Mouse (Mus musculus) WW6 (cell line): Measurements from ENCODE around the gene Foxo4.

Experiments
- DNase-seq: peaks from one replicate; pipeline ENCODE4 v3.0.0-alpha.2; 2013; ENCODE audit warnings: low read depth, low spot score

Foxo4 gene

DNA sequence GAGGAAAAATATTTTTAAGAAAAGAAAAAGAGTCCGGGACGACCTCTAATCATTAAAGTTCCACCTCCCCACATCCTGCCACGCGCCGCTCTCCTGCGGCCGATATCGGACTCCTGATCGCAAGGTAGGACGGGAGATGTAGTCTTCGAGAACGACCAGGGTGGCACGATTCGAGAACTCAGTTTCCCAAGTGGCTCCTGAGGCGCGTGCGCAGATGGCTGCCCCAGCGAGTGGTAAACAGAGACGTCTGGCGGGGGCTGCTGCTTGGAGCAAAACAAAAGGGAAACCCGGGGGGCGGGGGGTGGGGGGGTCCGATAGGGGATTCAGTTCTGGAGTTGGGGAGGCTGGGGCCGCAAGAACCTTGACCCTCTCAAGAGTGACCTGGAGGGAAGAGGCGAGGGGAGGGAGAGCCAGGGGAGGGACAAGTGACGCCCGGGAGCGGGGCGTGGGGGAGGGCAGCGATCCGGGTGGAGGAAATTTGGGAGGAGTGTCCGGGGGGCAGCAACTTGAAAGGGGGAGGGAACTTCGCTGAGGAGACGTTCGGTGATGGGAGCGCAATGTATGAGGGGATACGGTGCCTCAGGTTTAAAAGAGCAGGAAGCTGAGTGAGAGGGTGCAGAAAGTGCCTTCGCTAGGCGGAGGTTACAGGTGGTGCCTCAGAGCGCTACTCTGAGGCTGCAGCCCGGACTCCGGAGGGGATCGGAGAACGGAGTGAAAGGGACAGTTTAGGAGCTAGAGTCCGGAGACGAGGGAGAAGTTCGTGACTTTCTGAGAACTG lies at the start of gene Foxo4:
Gene Foxo4, plus strand, starts transcription at position 577 of the 778 bp plus-strand sequence.
- DNase-seq: peak; percentile 60

DNA sequence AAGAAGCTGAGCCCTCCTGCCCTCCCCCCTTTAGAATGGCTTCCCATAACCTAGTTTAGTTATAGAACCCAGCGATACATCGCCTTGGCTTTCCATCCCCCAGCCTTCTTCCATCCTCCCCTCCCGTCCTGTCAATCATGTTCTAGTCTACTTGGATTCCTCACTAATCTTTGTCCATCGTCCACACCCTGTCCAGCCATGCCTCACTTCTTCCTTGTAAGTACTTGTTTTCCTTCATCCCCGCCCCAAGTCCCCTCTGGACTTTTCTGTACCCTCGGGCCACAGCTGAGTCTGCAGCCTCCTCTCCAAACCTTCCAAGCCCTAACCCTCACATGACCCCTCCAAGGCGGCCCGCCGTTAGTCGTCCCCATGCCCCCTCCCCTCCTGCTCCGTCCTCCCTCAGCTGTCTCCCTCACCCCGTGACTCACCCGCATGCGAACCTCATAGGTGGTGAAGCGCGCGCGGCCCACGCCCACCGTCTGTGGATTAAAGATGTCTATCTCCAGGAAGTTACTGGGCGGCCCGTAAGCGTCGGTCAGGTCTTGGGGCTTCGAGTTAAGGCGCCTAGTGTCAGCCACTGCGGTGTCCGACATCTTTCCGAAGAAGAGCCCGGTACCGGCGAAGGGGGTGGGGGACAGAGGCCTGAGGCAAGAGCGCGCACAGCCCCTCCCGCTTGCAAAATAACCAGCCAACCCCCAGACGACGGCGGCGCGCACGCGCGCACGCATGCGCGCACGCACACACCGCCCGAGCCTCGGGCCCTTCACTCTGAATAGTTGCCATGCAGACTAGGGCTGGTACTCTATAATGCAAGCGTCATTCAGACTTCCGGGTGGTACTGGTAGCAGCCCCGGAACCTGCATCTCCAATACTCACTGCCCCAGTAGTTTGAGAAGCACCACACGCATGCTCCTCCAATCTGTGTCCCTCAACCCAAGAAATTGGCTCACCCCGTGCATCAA lies 32.2 kb upstream of the Foxo4 start, which contains the start of gene Snx12:
Gene Snx12, minus strand, starts transcription at position 730 of the 962 bp plus-strand sequence.
- DNase-seq: peak; percentile 73

DNA sequence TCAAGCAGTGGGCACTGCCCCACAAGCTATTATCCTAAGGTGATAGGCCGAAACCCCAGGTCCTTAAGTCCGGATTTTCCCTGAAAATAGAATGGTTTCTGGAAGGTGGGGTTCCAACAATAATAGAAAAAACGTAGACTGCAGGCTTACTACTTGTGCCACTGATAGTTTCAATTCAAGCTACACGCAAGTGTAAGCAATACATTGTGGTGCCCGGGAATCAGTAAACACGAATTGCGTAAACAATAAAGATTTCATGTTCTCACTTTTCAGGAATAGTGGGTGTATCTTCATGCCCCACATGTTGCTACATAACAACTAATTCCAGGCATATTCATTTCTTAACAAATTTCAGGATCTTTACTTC lies 31.5 kb upstream of the Foxo4 start:
- no peak for DNase-seq

DNA sequence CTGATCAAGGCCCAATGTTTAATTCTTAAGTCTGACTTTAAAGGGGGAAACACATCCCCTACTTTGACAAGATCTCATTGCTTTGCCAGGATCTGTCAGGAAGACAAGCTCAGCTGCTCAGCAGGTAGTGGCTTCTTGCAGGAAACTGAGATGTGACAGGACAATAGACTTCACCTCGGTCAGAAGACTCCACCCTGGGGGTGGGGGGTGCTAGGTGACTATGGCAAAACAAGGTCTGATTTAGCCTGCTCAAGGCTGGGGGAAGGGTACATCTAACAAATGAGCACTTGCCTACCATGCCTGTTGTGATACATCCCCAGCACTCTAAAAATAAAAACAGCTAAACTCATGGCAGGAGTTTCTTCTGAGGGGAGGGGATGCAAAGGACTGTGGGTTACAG lies 9.3 kb upstream of the Foxo4 start:
- DNase-seq: no peak

DNA sequence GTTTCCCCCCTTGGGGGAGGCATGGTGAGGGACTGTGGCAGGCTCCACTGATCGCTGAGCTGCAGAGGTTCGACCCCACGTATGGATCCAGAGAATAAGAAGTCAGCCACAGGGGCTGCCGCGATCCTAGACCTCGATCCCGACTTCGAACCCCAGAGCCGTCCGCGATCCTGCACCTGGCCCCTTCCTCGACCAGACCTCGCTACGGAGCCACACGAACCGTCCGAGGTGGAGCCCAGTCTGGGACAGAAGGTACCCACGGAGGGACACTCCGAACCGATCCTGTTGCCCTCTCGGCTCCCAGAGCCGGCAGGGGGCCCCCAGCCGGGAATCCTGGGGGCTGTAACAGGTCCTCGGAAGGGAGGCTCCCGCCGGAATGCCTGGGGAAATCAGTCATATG lies 412 bp downstream of the Foxo4 start:
- DNase-seq: no peak

DNA sequence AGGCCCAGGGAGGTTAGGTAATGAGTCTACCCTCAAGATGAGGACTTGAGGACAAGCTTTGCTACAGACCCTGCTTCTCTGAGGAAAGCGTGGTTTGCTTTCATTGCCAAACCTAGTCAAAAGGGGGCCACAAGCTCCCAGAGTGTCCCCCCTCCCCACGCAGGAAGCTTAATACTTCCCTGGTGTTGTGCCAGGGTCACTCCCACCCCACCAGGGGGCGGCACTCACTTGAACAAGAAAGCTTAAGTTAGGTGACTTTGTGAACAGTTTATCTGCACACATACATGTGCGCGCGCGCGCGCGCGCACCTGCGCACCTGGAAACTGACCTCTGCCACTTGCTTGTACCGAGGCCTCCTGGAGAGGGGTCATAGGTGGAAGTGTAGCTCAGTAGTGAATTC lies 2.3 kb downstream of the Foxo4 start:
- DNase-seq: no peak

DNA sequence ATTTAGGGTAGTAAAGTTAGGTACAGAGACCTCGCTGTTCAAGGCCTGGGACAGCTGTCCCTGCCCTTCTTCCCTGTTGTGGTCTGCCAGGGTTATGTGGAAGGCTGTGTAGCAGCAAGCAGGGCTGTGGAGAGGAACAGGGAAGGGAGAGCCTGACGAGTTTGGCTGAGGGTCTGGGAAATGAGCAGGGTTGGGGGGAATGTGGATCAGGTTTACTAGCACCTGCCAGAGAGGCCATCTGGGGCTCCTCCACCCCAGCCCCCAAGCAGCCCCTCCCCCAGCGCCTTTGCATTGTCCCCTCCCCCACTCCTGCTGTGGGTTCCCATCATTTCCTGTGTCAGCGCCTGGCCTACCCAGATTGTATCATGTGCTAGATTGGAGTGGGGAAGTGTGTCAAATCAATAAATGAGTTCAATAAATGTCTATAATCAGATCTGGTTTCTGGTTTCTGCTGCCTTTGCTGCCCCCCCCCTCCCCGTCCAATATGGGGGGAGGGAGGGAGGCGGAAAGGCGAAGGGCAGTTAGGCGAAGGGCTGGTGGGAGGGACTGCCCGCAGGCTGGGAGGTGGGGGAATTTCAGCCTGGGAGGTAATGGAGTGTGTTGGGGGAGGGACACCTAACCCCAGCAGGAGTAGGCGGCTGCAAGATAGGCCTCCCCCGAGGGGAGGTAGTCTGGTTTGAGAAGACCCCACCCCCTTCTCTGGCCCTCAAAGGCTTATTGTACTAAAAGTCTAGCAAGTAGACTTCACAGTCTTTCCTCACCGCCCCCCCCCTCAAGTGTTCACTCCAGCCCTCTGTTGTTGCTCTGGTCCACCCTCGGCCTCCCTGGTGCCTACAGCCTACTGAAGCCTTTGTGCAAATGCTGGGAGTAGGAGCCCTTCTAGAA lies 6.4 kb downstream of the Foxo4 start:
- no peak for DNase-seq

DNA sequence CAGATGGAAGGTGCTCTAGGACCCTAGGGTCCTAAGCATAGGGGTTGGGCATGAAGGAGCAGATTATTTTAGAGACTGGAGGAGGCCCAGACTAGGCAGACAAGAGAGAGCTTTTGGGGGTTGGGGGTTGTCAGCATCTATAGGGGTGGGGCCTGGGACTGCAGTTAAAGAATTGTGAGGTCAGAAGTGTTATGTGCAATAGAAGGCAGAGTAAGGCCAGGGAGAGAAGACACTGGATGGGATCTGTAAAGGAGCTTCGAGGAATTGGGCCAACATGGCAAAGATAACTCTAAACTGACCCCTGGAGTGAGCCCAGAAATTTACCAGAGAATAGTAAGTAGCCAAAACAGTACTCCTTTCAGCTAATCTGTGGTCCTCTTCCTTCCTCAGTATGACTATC lies 9.6 kb downstream of the Foxo4 start, which contains the start of gene Gm614:
Gene Gm614, minus strand, starts transcription at position 101 of the 400 bp plus-strand sequence.
- DNase-seq: no peak

DNA sequence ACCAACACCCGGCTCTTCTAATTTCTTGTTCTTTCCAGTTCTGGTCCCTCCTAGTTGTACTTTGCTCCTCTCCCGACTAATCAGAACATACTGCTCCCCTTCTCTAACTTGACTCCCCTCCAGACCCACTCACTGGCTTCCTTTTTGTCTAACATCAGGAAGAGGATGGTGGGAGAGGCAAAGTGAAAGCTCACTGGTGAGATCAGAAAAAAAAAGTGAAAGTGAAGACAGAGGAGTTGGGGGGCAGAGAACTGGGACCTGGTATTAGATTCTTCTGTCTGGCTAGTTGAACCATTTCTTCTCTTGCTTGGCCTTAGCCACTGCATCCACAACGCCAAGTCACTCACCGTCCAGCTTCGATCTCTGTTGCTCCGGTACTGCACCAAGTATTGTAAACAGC lies 12.3 kb downstream of the Foxo4 start:
- no peak for DNase-seq

DNA sequence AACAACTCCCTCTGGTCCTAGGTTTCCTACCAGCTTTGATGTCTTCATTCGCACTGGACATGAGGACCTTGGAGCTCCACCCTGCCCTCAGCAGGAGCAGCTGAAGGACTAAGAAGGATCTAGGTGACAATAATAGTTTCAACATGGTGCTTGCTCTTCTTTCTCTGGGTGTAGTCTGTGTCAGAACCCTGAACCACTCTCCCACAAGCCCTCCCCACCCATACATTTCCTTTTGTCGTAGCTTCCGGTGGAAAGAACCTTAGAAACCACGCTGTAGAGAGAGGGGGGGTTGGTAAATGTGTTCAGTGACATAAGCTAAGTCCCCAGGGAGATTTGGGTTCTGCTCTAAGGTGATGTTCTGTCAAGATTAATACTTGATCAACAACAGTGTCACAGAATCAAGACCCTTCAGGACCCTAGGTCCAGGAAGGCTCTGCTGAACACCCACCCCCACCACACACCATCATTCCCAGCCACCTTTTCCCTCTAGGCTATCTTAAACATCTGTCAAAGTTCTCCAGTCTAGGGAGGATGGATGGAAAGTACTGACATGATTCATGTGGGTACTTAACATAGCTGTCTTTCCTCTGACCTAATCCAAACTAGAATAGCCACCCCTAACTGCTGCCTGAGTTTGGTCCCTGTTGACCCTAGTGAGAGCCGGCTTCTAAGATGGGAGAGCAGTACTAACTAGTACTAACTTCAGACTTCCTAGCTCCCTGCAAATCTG lies 13.9 kb downstream of the Foxo4 start, which contains the start of gene Il2rg:
Gene Il2rg, minus strand, starts transcription at position 231 of the 730 bp plus-strand sequence.
- no peak for DNase-seq

DNA sequence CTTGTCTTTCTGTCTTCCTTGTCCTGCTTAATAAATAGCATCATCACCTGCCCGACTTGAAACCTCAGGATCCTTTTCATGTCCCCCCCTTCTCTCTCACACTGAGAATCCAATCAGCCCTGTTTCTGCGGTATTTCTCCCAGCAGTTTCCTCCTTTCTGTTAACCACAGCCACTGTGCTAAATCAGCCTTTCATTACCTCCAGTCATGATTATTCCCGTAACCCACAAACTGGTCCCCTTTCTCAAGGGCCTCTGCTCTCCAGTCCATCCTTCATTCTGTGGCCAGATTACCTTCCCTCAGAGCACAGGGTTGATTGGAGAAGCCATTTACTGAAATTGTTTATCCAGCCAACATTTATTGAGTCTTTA lies 14.4 kb downstream of the Foxo4 start, which contains the start of gene Gm20489:
Gene Gm20489, minus strand, starts transcription at position 269 of the 370 bp plus-strand sequence.
- DNase-seq: no peak

DNA sequence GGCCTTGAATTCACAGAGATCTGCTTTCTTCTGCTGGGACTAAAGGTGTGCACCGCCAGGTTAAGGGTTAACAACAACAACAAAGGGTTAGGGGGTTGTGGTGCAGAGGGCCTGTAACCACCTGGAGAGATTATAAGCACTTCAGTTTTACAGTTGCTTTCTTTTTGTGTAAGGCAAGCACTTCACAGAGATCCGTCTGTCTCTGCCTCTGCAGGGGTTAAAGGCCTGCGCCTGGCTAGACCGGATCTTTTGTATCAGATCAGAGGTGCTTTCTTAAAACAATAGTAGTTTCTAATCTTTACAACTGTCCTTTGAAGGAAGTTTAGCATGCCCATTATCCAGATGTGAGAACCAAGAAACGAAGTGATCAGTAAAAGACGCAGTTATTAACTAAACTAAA lies 19.1 kb downstream of the Foxo4 start:
- DNase-seq: no peak

DNA sequence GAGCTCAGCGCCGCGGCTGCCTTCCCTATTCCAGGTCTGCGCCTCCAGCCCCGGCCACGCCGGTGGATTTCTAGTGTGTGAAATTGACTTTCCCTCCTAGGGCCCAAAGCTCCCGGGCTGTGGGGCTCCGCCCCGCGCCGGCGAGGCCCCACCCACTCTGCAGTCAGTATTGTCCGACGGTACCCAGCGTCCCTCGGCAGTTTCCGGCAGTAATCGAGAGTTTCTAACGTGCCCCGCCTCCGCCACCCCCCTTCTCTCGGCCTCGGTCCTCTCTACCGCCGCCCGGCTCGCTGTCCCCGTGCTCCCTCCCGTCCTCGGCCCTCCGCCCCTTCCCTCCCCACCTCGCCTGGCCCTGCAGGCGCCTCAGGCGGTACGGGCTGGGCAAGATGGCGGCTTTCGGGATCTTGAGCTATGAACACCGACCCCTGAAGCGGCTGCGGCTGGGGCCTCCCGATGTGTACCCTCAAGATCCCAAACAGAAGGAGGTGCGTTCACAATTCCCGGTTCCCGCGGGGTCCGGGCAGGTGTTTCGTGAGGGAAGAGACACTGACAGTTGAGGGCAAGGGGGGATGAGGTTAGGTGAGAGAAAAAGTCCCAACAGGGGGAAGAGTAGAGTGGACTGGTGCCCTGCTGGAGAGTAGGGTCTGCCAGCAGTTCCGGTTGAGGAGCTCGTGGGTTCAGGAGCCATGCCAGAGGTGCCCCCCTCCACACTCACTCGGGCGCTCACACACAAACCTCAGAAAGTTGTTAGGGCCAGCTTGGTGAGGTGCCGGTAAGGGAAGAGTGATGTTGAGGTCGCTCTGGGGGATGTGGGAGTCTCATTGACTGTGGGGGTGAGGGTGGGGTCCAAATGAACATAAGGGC lies 19.8 kb downstream of the Foxo4 start, which contains the start of gene Med12:
Gene Med12, plus strand, starts transcription at position 156 of the 864 bp plus-strand sequence.
- DNase-seq: peak; percentile 58

DNA sequence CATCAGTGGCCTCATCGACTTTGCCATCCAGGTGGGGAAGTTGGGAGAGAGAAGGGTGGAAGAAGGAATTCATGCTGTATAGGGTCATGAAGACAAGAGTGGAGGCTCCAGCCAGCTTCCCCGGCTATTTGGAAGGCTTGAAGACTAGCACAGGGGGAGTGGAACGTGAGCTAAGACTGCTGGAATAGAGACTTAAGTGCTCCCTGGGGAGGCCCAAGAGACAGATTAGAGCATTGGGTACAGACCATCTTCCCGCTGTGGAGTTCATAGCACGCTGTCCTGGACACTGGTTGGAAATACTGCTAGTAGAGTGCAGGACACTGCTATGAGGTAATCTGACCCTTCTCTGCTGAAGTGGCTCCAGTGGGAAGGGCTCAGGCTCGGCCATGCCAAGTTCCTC lies 28.5 kb downstream of the Foxo4 start:
- no peak for DNase-seq

DNA sequence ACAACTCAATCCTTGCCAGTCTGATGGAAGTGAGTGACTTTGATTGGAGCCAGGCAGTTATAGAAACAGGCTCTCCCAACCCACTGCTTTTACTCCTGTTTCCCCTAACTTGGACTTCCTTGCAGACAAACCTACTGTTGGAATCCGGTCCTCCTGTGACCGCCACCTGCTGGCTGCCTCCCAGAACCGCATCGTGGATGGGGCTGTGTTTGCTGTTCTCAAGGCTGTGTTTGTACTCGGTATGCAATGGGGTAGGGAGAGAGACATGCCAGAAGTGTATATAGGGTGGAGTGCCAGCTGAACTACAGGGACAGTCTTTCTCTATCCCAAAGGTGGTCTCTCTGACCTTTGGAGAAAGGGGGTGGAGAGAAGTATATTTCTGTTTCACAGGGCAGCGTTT lies 31.2 kb downstream of the Foxo4 start:
- peak; percentile 20 for DNase-seq

DNA sequence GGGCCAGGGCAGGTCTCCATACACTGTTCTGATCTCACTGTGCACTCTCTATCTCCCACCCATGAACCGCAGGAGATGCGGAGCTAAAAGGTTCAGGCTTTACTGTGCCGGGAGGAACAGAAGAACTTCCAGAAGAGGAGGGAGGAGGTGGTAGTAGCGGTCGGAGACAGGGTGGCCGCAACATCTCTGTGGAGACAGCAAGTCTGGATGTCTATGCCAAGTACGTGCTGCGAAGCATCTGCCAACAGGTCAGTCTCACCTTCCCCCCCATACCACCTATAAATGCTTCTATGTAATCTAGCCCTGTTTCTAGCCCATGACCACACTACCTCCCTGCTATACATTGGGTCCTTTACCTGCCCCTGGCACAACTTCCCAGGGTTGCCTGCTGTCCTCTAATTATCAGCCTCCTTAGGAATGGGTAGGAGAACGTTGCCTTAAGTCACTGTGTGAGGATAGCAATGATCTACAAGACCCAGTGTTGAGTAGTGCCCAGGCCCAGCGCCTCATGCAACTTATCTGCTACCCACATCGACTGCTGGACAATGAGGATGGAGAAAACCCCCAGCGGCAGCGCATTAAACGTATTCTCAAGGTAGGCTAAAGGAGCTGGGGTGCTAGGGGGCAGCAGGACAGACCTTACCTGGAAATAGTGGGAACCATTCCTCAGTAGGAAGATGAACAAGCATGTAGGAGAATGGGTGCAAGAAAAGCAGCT lies 31.8 kb downstream of the Foxo4 start:
- DNase-seq: no peak

DNA sequence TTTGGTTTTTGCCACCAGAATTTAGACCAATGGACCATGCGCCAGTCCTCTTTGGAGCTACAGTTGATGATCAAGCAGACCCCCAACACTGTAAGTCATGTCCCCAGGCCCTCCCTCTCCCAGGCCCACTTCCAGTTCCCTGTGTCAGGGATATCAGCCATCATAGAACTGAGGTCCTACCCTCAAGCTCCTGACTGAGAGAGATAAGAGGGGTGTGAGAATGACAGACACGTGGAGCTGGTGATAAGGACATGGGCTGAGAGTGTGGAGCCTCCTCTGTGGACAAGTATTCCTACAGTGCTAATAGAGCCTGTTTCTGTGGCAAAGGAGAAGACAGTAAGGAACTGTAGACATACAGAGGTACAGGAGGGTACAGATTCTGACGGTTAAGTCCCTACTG lies 33.2 kb downstream of the Foxo4 start:
- no peak for DNase-seq

DNA sequence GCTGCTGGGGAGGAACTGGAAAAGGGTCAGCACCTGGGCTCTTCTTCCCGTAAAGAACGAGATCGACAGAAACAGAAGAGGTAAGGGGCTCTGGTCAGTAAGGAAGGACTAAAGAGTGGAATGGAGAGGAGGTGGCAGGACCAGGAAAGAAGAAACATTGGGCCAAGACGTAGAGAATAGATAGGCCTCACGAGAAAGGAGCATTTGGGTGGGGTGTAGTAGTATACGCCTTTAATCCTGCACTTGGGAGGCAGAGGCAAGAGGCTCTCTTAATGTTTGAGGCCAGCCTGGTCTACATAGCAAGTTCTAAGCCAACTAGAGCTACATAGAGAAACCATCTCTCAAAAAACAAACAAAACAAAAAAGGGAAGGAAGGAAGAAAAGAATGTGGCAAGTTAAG lies 34.1 kb downstream of the Foxo4 start:
- DNase-seq: no peak

DNA sequence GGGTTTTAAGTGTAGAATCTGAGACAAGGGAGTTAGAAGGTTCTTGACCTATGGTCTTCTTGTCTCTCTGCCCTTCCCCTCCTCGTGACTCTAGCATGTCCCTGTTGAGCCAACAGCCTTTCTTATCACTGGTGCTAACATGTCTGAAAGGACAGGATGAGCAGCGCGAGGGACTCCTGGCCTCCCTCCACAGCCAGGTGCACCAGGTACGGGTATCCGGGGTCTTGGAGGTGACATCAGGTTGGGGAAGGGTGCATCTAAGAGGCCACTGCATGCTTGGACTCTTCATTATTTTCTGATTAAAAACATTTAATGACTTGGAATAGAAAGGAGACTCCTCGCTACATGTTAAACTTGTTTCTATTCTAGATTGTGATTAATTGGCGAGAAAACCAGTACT lies 34.7 kb downstream of the Foxo4 start:
- no peak for DNase-seq
